Mouse (Mus musculus): ENCODE results near the gene Fbxo46.

Fbxo46 gene

GRCm38 (mm10) chr7:19165656-19166423 lies 46.2 kb downstream of the Fbxo46 start, which contains the start of gene Gipr:
Gene Gipr (minus strand): TSS chr7:19166127.
- no peak for DNase-seq (ENCODE audit: low spot score in 2 of 2)

- no peak for DNase-seq (ENCODE audit: low spot score in 2 of 2)
These were observed 47.3 kb downstream of the Fbxo46 start for GRCm38 (mm10) chr7:19166990-19167389.

GRCm38 (mm10) chr7:19169506-19169905 lies 49.8 kb downstream of the Fbxo46 start:
- no peak for DNase-seq (ENCODE audit: low spot score in 2 of 2)

- DNase-seq (ENCODE audit: low spot score in 2 of 2): no peak
These were observed 50.5 kb downstream of the Fbxo46 start for GRCm38 (mm10) chr7:19170142-19170541.

- DNase-seq (ENCODE audit: low spot score in 2 of 2): no peak
These were observed 52.2 kb downstream of the Fbxo46 start for GRCm38 (mm10) chr7:19171831-19172230.

GRCm38 (mm10) chr7:19172874-19173273 lies 53.2 kb downstream of the Fbxo46 start:
- peak; percentile 75 to 87 for DNase-seq (ENCODE audit: low spot score in 2 of 2)

- DNase-seq (ENCODE audit: low spot score in 2 of 2): no peak
These were observed 56.3 kb downstream of the Fbxo46 start, which contains the start of gene Eml2 for GRCm38 (mm10) chr7:19175708-19176515. Gene Eml2 (plus strand): TSS chr7:19176421.

- no peak for DNase-seq (ENCODE audit: low spot score in 2 of 2)
These were observed 56.9 kb downstream of the Fbxo46 start for GRCm38 (mm10) chr7:19176516-19176947.

GRCm38 (mm10) chr7:19177216-19177615 lies 57.6 kb downstream of the Fbxo46 start:
- no peak for DNase-seq (ENCODE audit: low spot score in 2 of 2)

- no peak for DNase-seq (ENCODE audit: low spot score in 2 of 2)
These were observed 58.4 kb downstream of the Fbxo46 start for GRCm38 (mm10) chr7:19178035-19178434.

GRCm38 (mm10) chr7:19178443-19179092 lies 58.9 kb downstream of the Fbxo46 start:
- DNase-seq (ENCODE audit: low spot score in 2 of 2): no peak

- no peak for DNase-seq (ENCODE audit: low spot score in 2 of 2)
These were observed 59.5 kb downstream of the Fbxo46 start for GRCm38 (mm10) chr7:19179173-19179572.

- no peak for DNase-seq (ENCODE audit: low spot score in 2 of 2)
These were observed 60.3 kb downstream of the Fbxo46 start for GRCm38 (mm10) chr7:19179936-19180335.

- no peak for DNase-seq (ENCODE audit: low spot score in 2 of 2)
These were observed 61.3 kb downstream of the Fbxo46 start for GRCm38 (mm10) chr7:19180862-19181429.

- DNase-seq (ENCODE audit: low spot score in 2 of 2): no peak
These were observed 64.6 kb downstream of the Fbxo46 start for GRCm38 (mm10) chr7:19184250-19184649.

GRCm38 (mm10) chr7:19184758-19185157 lies 65.1 kb downstream of the Fbxo46 start:
- no peak for DNase-seq (ENCODE audit: low spot score in 2 of 2)

All from urinary bladder, postnatal 4 days (tissue).